Mouse (Mus musculus): ENCODE data around the gene Pmpca. TPM values are rescaled to one million over a fixed set of nuclear protein-coding genes. Genes with fewer than 3 reads are reported as not detected.

Pmpca gene
- 56.2 and 66.3 TPM in 2 replicates for total RNA-seq (2017)

- peak; percentile 40 to 81; a peak in 3 of 4 replicates for ATAC-seq (replicated peaks in 1 of 2; ENCODE audit: insufficient read depth in 1 of 2, low FRiP score in 2 of 2, low TSS enrichment in 1 of 2, low read depth in 1 of 2, poor library complexity in 2 of 2, severe bottlenecking in 2 of 2)
These were observed at the start of gene Pmpca, which contains the start of gene Entr1 for GRCm38 (mm10) chr2:26389154-26389690. Gene Pmpca, plus strand, starts transcription at chr2:26389339. Gene Entr1, minus strand, starts transcription at chr2:26389316.

- ATAC-seq (replicated peaks in 1 of 2; ENCODE audit: insufficient read depth in 1 of 2, low FRiP score in 2 of 2, low TSS enrichment in 1 of 2, low read depth in 1 of 2, poor library complexity in 2 of 2, severe bottlenecking in 2 of 2) = no peak
These were observed 47.6 kb upstream of the Pmpca start for GRCm38 (mm10) chr2:26341510-26341981.

GRCm38 (mm10) chr2:26342044-26342443 lies 47.1 kb upstream of the Pmpca start:
- ATAC-seq (replicated peaks in 1 of 2; ENCODE audit: insufficient read depth in 1 of 2, low FRiP score in 2 of 2, low TSS enrichment in 1 of 2, low read depth in 1 of 2, poor library complexity in 2 of 2, severe bottlenecking in 2 of 2) = 0 out of 4 replicates have a peak, but pooled peaks of 1 of the 2 experiments have one; percentile 14

GRCm38 (mm10) chr2:26342609-26343490 lies 46.3 kb upstream of the Pmpca start:
- ATAC-seq (replicated peaks in 1 of 2; ENCODE audit: insufficient read depth in 1 of 2, low FRiP score in 2 of 2, low TSS enrichment in 1 of 2, low read depth in 1 of 2, poor library complexity in 2 of 2, severe bottlenecking in 2 of 2) = no peak

- ATAC-seq (replicated peaks in 1 of 2; ENCODE audit: insufficient read depth in 1 of 2, low FRiP score in 2 of 2, low TSS enrichment in 1 of 2, low read depth in 1 of 2, poor library complexity in 2 of 2, severe bottlenecking in 2 of 2) = no peak
These were observed 40.9 kb upstream of the Pmpca start for GRCm38 (mm10) chr2:26348241-26348640.

GRCm38 (mm10) chr2:26351358-26352290 lies 37.5 kb upstream of the Pmpca start, which contains the start of gene Dnlz:
Gene Dnlz, minus strand, starts transcription at chr2:26352110.
- ATAC-seq (replicated peaks in 1 of 2; ENCODE audit: insufficient read depth in 1 of 2, low FRiP score in 2 of 2, low TSS enrichment in 1 of 2, low read depth in 1 of 2, poor library complexity in 2 of 2, severe bottlenecking in 2 of 2) = peak; percentile 87 to 90

GRCm38 (mm10) chr2:26352291-26352910 lies 36.7 kb upstream of the Pmpca start:
- no peak; a peak in 1 of 4 replicates for ATAC-seq (replicated peaks in 1 of 2; ENCODE audit: insufficient read depth in 1 of 2, low FRiP score in 2 of 2, low TSS enrichment in 1 of 2, low read depth in 1 of 2, poor library complexity in 2 of 2, severe bottlenecking in 2 of 2)

GRCm38 (mm10) chr2:26353066-26353980 lies 35.8 kb upstream of the Pmpca start:
- no peak for ATAC-seq (replicated peaks in 1 of 2; ENCODE audit: insufficient read depth in 1 of 2, low FRiP score in 2 of 2, low TSS enrichment in 1 of 2, low read depth in 1 of 2, poor library complexity in 2 of 2, severe bottlenecking in 2 of 2)

GRCm38 (mm10) chr2:26354401-26354800 lies 34.7 kb upstream of the Pmpca start:
- no peak for ATAC-seq (replicated peaks in 1 of 2; ENCODE audit: insufficient read depth in 1 of 2, low FRiP score in 2 of 2, low TSS enrichment in 1 of 2, low read depth in 1 of 2, poor library complexity in 2 of 2, severe bottlenecking in 2 of 2)

- ATAC-seq (replicated peaks in 1 of 2; ENCODE audit: insufficient read depth in 1 of 2, low FRiP score in 2 of 2, low TSS enrichment in 1 of 2, low read depth in 1 of 2, poor library complexity in 2 of 2, severe bottlenecking in 2 of 2) = no peak
These were observed 32.9 kb upstream of the Pmpca start for GRCm38 (mm10) chr2:26356231-26356630.

GRCm38 (mm10) chr2:26356678-26357077 lies 32.5 kb upstream of the Pmpca start:
- no peak for ATAC-seq (replicated peaks in 1 of 2; ENCODE audit: insufficient read depth in 1 of 2, low FRiP score in 2 of 2, low TSS enrichment in 1 of 2, low read depth in 1 of 2, poor library complexity in 2 of 2, severe bottlenecking in 2 of 2)

- no peak for ATAC-seq (replicated peaks in 1 of 2; ENCODE audit: insufficient read depth in 1 of 2, low FRiP score in 2 of 2, low TSS enrichment in 1 of 2, low read depth in 1 of 2, poor library complexity in 2 of 2, severe bottlenecking in 2 of 2)
These were observed 31.7 kb upstream of the Pmpca start for GRCm38 (mm10) chr2:26357484-26357883.

GRCm38 (mm10) chr2:26358667-26359320 lies 30.3 kb upstream of the Pmpca start:
- ATAC-seq (replicated peaks in 1 of 2; ENCODE audit: insufficient read depth in 1 of 2, low FRiP score in 2 of 2, low TSS enrichment in 1 of 2, low read depth in 1 of 2, poor library complexity in 2 of 2, severe bottlenecking in 2 of 2) = no peak

GRCm38 (mm10) chr2:26359983-26360382 lies 29.2 kb upstream of the Pmpca start:
- peak; percentile 63 to 74 for ATAC-seq (replicated peaks in 1 of 2; ENCODE audit: insufficient read depth in 1 of 2, low FRiP score in 2 of 2, low TSS enrichment in 1 of 2, low read depth in 1 of 2, poor library complexity in 2 of 2, severe bottlenecking in 2 of 2)

GRCm38 (mm10) chr2:26360772-26361171 lies 28.4 kb upstream of the Pmpca start, which contains the start of gene Card9:
Gene Card9, minus strand, starts transcription at chr2:26360918.
- ATAC-seq (replicated peaks in 1 of 2; ENCODE audit: insufficient read depth in 1 of 2, low FRiP score in 2 of 2, low TSS enrichment in 1 of 2, low read depth in 1 of 2, poor library complexity in 2 of 2, severe bottlenecking in 2 of 2) = peak; percentile 52 to 54; a peak in 3 of 4 replicates

Measured in hematopoietic stem cell, adult 5-6 weeks (primary cell).